Mouse (Mus musculus): ENCODE data around the gene March8. TPM values are rescaled to one million over a fixed set of nuclear protein-coding genes. Genes with fewer than 3 reads are reported as not detected.

March8 gene
- total and polyA plus RNA-seq, 3 experiments = 52.9 to 81.0 (median 69.4) TPM

- DNase-seq = no peak
These were observed 33.7 kb downstream of the March8 start for GRCm38 (mm10) chr6:116371500-116371899.

GRCm38 (mm10) chr6:116374136-116374535, 36.3 kb downstream of the March8 start:
- no peak for DNase-seq

- DNase-seq = no peak
These were observed 36.8 kb downstream of the March8 start for GRCm38 (mm10) chr6:116374618-116375017.

- no peak for DNase-seq
These were observed 41.1 kb downstream of the March8 start for GRCm38 (mm10) chr6:116378892-116379291.

GRCm38 (mm10) chr6:116380157-116380556, 42.3 kb downstream of the March8 start:
- DNase-seq = no peak

- no peak for DNase-seq
These were observed 43.8 kb downstream of the March8 start for GRCm38 (mm10) chr6:116381605-116382004.

GRCm38 (mm10) chr6:116383582-116383981, 45.8 kb downstream of the March8 start:
- DNase-seq = no peak

- no peak for DNase-seq
These were observed 47.6 kb downstream of the March8 start for GRCm38 (mm10) chr6:116385194-116386044.

GRCm38 (mm10) chr6:116386045-116386415, 48.2 kb downstream of the March8 start:
- no peak for DNase-seq

GRCm38 (mm10) chr6:116386506-116386905, 48.7 kb downstream of the March8 start:
- DNase-seq = no peak

- DNase-seq = no peak
These were observed 50.2 kb downstream of the March8 start for GRCm38 (mm10) chr6:116388068-116388467.

GRCm38 (mm10) chr6:116389481-116389880, 51.7 kb downstream of the March8 start:
- no peak for DNase-seq

GRCm38 (mm10) chr6:116394916-116395648, 57.3 kb downstream of the March8 start:
- no peak for DNase-seq

GRCm38 (mm10) chr6:116397621-116398020, 59.8 kb downstream of the March8 start:
- no peak for DNase-seq

GRCm38 (mm10) chr6:116398136-116398535, 60.3 kb downstream of the March8 start:
- no peak for DNase-seq

- DNase-seq = no peak
These were observed 64.1 kb downstream of the March8 start for GRCm38 (mm10) chr6:116401746-116402423.

- no peak for DNase-seq
These were observed 64.6 kb downstream of the March8 start for GRCm38 (mm10) chr6:116402426-116402825.

GRCm38 (mm10) chr6:116405243-116405642, 67.4 kb downstream of the March8 start:
- DNase-seq = no peak

- no peak for DNase-seq
These were observed 67.9 kb downstream of the March8 start for GRCm38 (mm10) chr6:116405715-116406114.

GRCm38 (mm10) chr6:116406152-116406551, 68.3 kb downstream of the March8 start:
- no peak for DNase-seq

GRCm38 (mm10) chr6:116406680-116407079, 68.9 kb downstream of the March8 start:
- peak; percentile 56 for DNase-seq

GRCm38 (mm10) chr6:116407216-116407615, 69.4 kb downstream of the March8 start:
- DNase-seq = peak; percentile 62

All from adrenal gland, adult 2 months (tissue).